Comparison of ENCODE assay signal across 12 mouse cellular contexts in genomic region chr6:111622481-111623139, GRCm38 (mm10).
DNase-seq lines count a peak whose midpoint lies in the region; ATAC-seq lines count a peak whose summit lies in the region.
"Had no signal": no experiment of that assay in that cellular context is flagged by ENCODE, and none has a peak within 500 bp of the region (broad histone marks: within the 10 kb centered on the region; RNA-seq: fewer than 3 reads in every experiment).

No protein-coding gene starts in this region.

- H3K36me3 ChIP-seq in neural tube, embryonic 11.5 days (ENCODE audit: control insufficient read depth, insufficient read depth, low read length): no peaks in the 10 kb centered on the region
- H3K36me3 ChIP-seq in hindbrain, embryonic 15.5 days: no peaks in the 10 kb centered on the region
- H3K36me3 ChIP-seq: kidney, embryonic 15.5 days had no signal

- no peaks in the 10 kb centered on the region for H3K4me1 ChIP-seq in neural tube, embryonic 11.5 days (ENCODE audit: control insufficient read depth, insufficient read depth, low read length)
- H3K4me1 ChIP-seq in hindbrain, embryonic 15.5 days (replicated peaks): 0 out of 2 replicates have a peak, but pooled peaks cover 4% of the 10 kb centered on the region
- H3K4me1 ChIP-seq: kidney, embryonic 15.5 days had no signal

- H3K9me3 ChIP-seq in neural tube, embryonic 11.5 days (ENCODE audit: control insufficient read depth, low read length): no peaks in the 10 kb centered on the region
- H3K9me3 ChIP-seq in hindbrain, embryonic 15.5 days: no peaks in the 10 kb centered on the region
- H3K9me3 ChIP-seq: kidney, embryonic 15.5 days had no signal

- peak; percentile 54; the same call in 1 of the 2 replicates for ATAC-seq in neural tube, embryonic 11.5 days (ENCODE audit: insufficient read depth, low FRiP score, low TSS enrichment)
- ATAC-seq in hindbrain, embryonic 15.5 days (ENCODE audit: low FRiP score, low read depth): 0 out of 2 replicates have a peak, but pooled peaks have one; percentile 38
- ATAC-seq in megakaryocyte-erythroid progenitor cell, adult 5-6 weeks (replicated peaks; ENCODE audit: low FRiP score, low TSS enrichment, poor library complexity, severe bottlenecking): no peak

- H3K9ac ChIP-seq in neural tube, embryonic 11.5 days (ENCODE audit: low read length): no peak overlapping the region
- H3K9ac ChIP-seq in hindbrain, embryonic 15.5 days: no peak overlapping the region
- H3K9ac ChIP-seq: kidney, embryonic 15.5 days had no signal

- H3K4me2 ChIP-seq in neural tube, embryonic 11.5 days (ENCODE audit: low read depth): no peak overlapping the region
- no peak overlapping the region for H3K4me2 ChIP-seq in hindbrain, embryonic 15.5 days
- H3K4me2 ChIP-seq: kidney, embryonic 15.5 days had no signal

- no peak overlapping the region for H3K27ac ChIP-seq in neural tube, embryonic 11.5 days (ENCODE audit: low read depth, low read length)
- H3K27ac ChIP-seq in hindbrain, embryonic 15.5 days (replicated peaks): no peak overlapping the region
- H3K27ac ChIP-seq: kidney, embryonic 15.5 days had no signal

- H3K4me3 ChIP-seq in neural tube, embryonic 11.5 days (ENCODE audit: low read depth, low read length): no peak overlapping the region
- no peak overlapping the region for H3K4me3 ChIP-seq in hindbrain, embryonic 15.5 days
- H3K4me3 ChIP-seq: kidney, embryonic 15.5 days had no signal

- peak; percentile 3 for DNase-seq in cerebellum, adult 9-10 months
- no peak for DNase-seq in cerebellum, postnatal 4 days (ENCODE audit: low spot score in 2 of 2)
- DNase-seq in neural tube, embryonic 11.5 days (ENCODE audit: low spot score): peak; percentile 17
- DNase-seq in neural tube, embryonic 10.5 days (ENCODE audit: extremely low spot score, low spot score): no peak
- peak; percentile 9 for DNase-seq in retina, postnatal 7 days (ENCODE audit: low read depth, low spot score)
- DNase-seq in thymus, postnatal 25 days: no peak
- DNase-seq: heart, adult 11 months; liver; lung, postnatal 10 days had no signal

- 61% methylated on average over 7 of the region's 7 CpGs for WGBS in neural tube, embryonic 11.5 days
- WGBS in hindbrain, embryonic 15.5 days: 35% methylated on average over 7 of the region's 7 CpGs

- H3K27me3 ChIP-seq in neural tube, embryonic 11.5 days (ENCODE audit: control insufficient read depth, insufficient read depth, low read length): no peaks in the 10 kb centered on the region
- no peaks in the 10 kb centered on the region for H3K27me3 ChIP-seq in hindbrain, embryonic 15.5 days
- H3K27me3 ChIP-seq: kidney, embryonic 15.5 days had no signal

Comparison
In these comparisons a context has a peak if more than half of its experiments do, and no peak if none do; other contexts are left out.
1. DNase-seq: peak in cerebellum, adult 9-10 months (single experiment), neural tube, embryonic 11.5 days (single experiment) and retina, postnatal 7 days (single experiment); none in cerebellum, postnatal 4 days (0 of 2), neural tube, embryonic 10.5 days (single experiment) and thymus, postnatal 25 days (single experiment).